Mouse (Mus musculus) embryonic fibroblast, embryonic 13.5 days (primary cell): ENCODE measurements around the gene Agap1.

Experiments
- CTCF ChIP-seq: IDR thresholded peaks from 2 replicates; pipeline ENCODE4 v1.5.1; 2011; ENCODE audit warnings: mild to moderate bottlenecking, control low read depth, low read length, moderate library complexity, borderline replicate concordance; ENCODE audit not compliant: insufficient read depth
- POLR2A ChIP-seq: IDR thresholded peaks from 2 replicates; pipeline ENCODE4 v1.6.1; 2011; ENCODE audit warnings: low read depth, mild to moderate bottlenecking, control low read depth, low read length, moderate library complexity

DNA sequence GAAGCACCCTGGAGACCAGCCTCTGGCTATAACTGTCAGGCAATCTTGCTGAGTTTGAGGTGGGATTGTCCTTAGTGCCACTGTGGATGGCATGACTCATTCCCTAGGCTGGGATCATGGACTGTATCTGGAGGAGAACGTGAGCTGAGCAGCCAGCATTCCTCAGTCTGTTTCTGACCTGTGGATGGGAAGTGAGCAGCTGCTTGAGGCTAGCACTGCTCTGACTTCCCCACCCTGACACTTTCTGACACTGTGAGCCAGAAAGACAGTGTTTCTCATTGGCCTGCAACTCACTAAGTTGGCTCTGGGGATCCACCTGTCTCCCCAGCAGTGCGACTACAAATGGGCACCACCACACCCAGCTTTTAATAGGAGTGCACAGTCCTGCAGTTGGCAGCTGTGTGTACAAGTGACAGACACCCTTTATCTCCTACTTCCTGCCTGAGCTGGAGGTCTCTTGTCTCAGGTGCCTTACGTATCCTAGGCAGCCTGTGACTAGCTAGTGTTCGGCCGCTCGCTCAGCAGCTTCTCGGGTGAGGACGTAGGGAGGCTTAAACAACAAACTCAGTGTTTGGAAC is 55.2 kb downstream of the Agap1 start:
- TF ChIP-seq CTCF (no peak), POLR2A (no peak)
